Mouse (Mus musculus): ENCODE data around the gene Wfdc3.

DNA sequence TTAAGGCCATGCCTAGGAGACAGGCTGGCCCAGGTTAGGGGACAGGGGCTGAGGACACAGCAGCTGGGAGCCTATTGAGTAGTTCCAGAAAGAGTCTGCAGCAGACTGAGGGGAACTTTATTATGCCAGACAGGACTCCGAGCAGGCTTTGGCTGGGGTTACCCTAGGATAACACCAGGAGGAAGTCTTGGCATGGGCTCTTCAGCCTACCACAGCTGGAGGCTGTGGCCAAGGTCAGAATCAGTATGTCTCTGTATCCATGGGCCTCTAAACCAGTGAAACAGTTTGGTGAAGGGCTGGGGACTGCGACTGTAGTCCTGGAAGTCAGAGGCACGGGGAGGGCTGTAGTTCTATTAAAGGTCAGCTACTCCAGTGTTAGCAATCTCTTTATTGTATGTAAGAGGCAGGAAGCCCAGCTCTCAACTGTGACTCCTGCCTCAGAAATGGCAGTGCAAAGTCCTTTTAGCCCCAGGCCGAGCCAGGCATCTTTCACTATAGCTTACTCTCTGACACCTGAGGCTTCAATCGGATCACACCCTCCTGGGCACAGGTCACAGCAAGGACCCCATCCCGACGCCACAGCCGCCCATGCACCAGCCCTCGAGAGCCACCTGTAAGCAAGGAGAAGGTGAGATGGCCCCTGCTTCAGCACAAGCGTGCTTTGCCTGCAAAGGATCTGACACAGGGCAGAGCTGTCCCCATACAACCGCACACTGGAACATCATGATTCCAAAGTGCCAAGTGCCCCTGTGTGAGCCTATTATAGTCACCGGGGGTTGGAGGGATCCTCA, 46.9 kb upstream of the Wfdc3 start:
- no peak for TF ChIP-seq CTCF (IDR thresholded peaks at IDR 0.05; ENCODE audit: extremely low read depth, insufficient read depth, low read length)
- TF ChIP-seq POLR2A (IDR thresholded peaks at IDR 0.05; ENCODE audit: extremely low read depth, insufficient read depth, low read length) = no peak

Measured in cortical plate, adult 2 months (tissue).